Mouse (Mus musculus): Measurements from ENCODE around the gene Pde3b. TPM values are rescaled to one million over a fixed set of nuclear protein-coding genes. Genes with fewer than 3 reads are reported as not detected.

Gene Pde3b
- polyA plus RNA-seq, 1 experiment: 4.1 TPM

GRCm38 (mm10) chr7:114422224-114422623, 7.1 kb downstream of the Pde3b start:
- H3K36me3 ChIP-seq (ENCODE audit: control insufficient read depth, insufficient read depth, low read length): no peaks in the 10 kb centered on the region
- WGBS: 79% methylated on average over 3 of the region's 3 CpGs
- no peak overlapping the region for H3K27ac ChIP-seq (ENCODE audit: insufficient read depth, low read length)
- no peaks in the 10 kb centered on the region; the same call in none of the 2 replicates for H3K4me1 ChIP-seq (ENCODE audit: control insufficient read depth, insufficient read depth, insufficient read length)
- DNase-seq (ENCODE audit: low read depth in 1 of 2, low spot score in 2 of 2): no peak
- no peak for TF ChIP-seq CTCF (IDR thresholded peaks at IDR 0.05; ENCODE audit: extremely low read depth, insufficient read depth, insufficient read length, insufficient replicate concordance)
- TF ChIP-seq POLR2A (IDR thresholded peaks at IDR 0.05; ENCODE audit: low read depth, low read length): no peak
- no peaks in the 10 kb centered on the region for H3K27me3 ChIP-seq (ENCODE audit: control insufficient read depth, insufficient read depth, low read length)
- no peak overlapping the region for H3K4me3 ChIP-seq (ENCODE audit: extremely low read depth, insufficient read depth, insufficient read length)

GRCm38 (mm10) chr7:114429768-114430167, 14.7 kb downstream of the Pde3b start:
- H3K27ac ChIP-seq (ENCODE audit: insufficient read depth, low read length): no peak overlapping the region
- no peaks in the 10 kb centered on the region for H3K36me3 ChIP-seq (ENCODE audit: control insufficient read depth, insufficient read depth, low read length)
- WGBS: 90% methylated on average over 5 of the region's 5 CpGs

GRCm38 (mm10) chr7:114431966-114432365, 16.9 kb downstream of the Pde3b start:
- Histone ChIP-seq H3K27ac (ENCODE audit: insufficient read depth, low read length) (no peak overlapping the region), H3K36me3 (ENCODE audit: control insufficient read depth, insufficient read depth, low read length) (no peaks in the 10 kb centered on the region), H3K4me3 (ENCODE audit: extremely low read depth, insufficient read depth, insufficient read length) (no peak overlapping the region), H3K4me1 (ENCODE audit: control insufficient read depth, insufficient read depth, insufficient read length) (0 out of 2 replicates have a peak, but pooled peaks cover 1% of the 10 kb centered on the region), H3K27me3 (ENCODE audit: control insufficient read depth, insufficient read depth, low read length) (no peaks in the 10 kb centered on the region)
- WGBS: 57% methylated on average over 4 of the region's 4 CpGs
- no peak for DNase-seq (ENCODE audit: low read depth in 1 of 2, low spot score in 2 of 2)
- TF ChIP-seq POLR2A (IDR thresholded peaks at IDR 0.05; ENCODE audit: low read depth, low read length) (no peak), CTCF (IDR thresholded peaks at IDR 0.05; ENCODE audit: extremely low read depth, insufficient read depth, insufficient read length, insufficient replicate concordance) (no peak)

More at GRCm38 (mm10) chr7:114429768-114430167, 14.7 kb downstream of the Pde3b start:
- peaks cover 1% of the 10 kb centered on the region; the same call in 1 of the 2 replicates for H3K4me1 ChIP-seq (ENCODE audit: control insufficient read depth, insufficient read depth, insufficient read length)
- H3K4me3 ChIP-seq (ENCODE audit: extremely low read depth, insufficient read depth, insufficient read length): no peak overlapping the region
- no peak for DNase-seq (ENCODE audit: low read depth in 1 of 2, low spot score in 2 of 2)
- no peaks in the 10 kb centered on the region for H3K27me3 ChIP-seq (ENCODE audit: control insufficient read depth, insufficient read depth, low read length)
- TF ChIP-seq CTCF (IDR thresholded peaks at IDR 0.05; ENCODE audit: extremely low read depth, insufficient read depth, insufficient read length, insufficient replicate concordance) (no peak), POLR2A (IDR thresholded peaks at IDR 0.05; ENCODE audit: low read depth, low read length) (no peak)

- H3K27me3 ChIP-seq (ENCODE audit: control insufficient read depth, insufficient read depth, low read length): no peaks in the 10 kb centered on the region
- no peak overlapping the region for H3K4me3 ChIP-seq (ENCODE audit: extremely low read depth, insufficient read depth, insufficient read length)
- TF ChIP-seq POLR2A (IDR thresholded peaks at IDR 0.05; ENCODE audit: low read depth, low read length) (no peak), CTCF (IDR thresholded peaks at IDR 0.05; ENCODE audit: extremely low read depth, insufficient read depth, insufficient read length, insufficient replicate concordance) (no peak)
- no peaks in the 10 kb centered on the region; the same call in 1 of the 2 replicates for H3K4me1 ChIP-seq (ENCODE audit: control insufficient read depth, insufficient read depth, insufficient read length)
- 0% methylated on average over 1 of the region's 1 CpGs for WGBS
- H3K36me3 ChIP-seq (ENCODE audit: control insufficient read depth, insufficient read depth, low read length): no peaks in the 10 kb centered on the region
- no peak overlapping the region for H3K27ac ChIP-seq (ENCODE audit: insufficient read depth, low read length)
- no peak for DNase-seq (ENCODE audit: low read depth in 1 of 2, low spot score in 2 of 2)
Observed at GRCm38 (mm10) chr7:114439726-114440125, 24.6 kb downstream of the Pde3b start.

GRCm38 (mm10) chr7:114440494-114440893, 25.4 kb downstream of the Pde3b start:
- WGBS: 82% methylated on average over 1 of the region's 1 CpGs
- no peak overlapping the region for H3K4me3 ChIP-seq (ENCODE audit: extremely low read depth, insufficient read depth, insufficient read length)
- H3K36me3 ChIP-seq (ENCODE audit: control insufficient read depth, insufficient read depth, low read length): no peaks in the 10 kb centered on the region
- H3K27ac ChIP-seq (ENCODE audit: insufficient read depth, low read length): no peak overlapping the region
- no peaks in the 10 kb centered on the region for H3K27me3 ChIP-seq (ENCODE audit: control insufficient read depth, insufficient read depth, low read length)
- TF ChIP-seq CTCF (IDR thresholded peaks at IDR 0.05; ENCODE audit: extremely low read depth, insufficient read depth, insufficient read length, insufficient replicate concordance) (no peak), POLR2A (IDR thresholded peaks at IDR 0.05; ENCODE audit: low read depth, low read length) (no peak)
- DNase-seq (ENCODE audit: low read depth in 1 of 2, low spot score in 2 of 2): no peak
- no peaks in the 10 kb centered on the region; the same call in 1 of the 2 replicates for H3K4me1 ChIP-seq (ENCODE audit: control insufficient read depth, insufficient read depth, insufficient read length)

GRCm38 (mm10) chr7:114452876-114453275, 37.8 kb downstream of the Pde3b start:
- peaks cover 4% of the 10 kb centered on the region for H3K4me1 ChIP-seq (ENCODE audit: control insufficient read depth, insufficient read depth, insufficient read length)
- no peaks in the 10 kb centered on the region for H3K36me3 ChIP-seq (ENCODE audit: control insufficient read depth, insufficient read depth, low read length)
- peak overlapping the region; percentile 82 for H3K27ac ChIP-seq (ENCODE audit: insufficient read depth, low read length)
- 34% methylated on average over 3 of the region's 3 CpGs for WGBS
- no peak for DNase-seq (ENCODE audit: low read depth in 1 of 2, low spot score in 2 of 2)
- no peaks in the 10 kb centered on the region for H3K27me3 ChIP-seq (ENCODE audit: control insufficient read depth, insufficient read depth, low read length)
- TF ChIP-seq CTCF (IDR thresholded peaks at IDR 0.05; ENCODE audit: extremely low read depth, insufficient read depth, insufficient read length, insufficient replicate concordance) (no peak), POLR2A (IDR thresholded peaks at IDR 0.05; ENCODE audit: low read depth, low read length) (no peak)
- H3K4me3 ChIP-seq (ENCODE audit: extremely low read depth, insufficient read depth, insufficient read length): peak overlapping the region; percentile 21; the same call in 1 of the 2 replicates

- H3K36me3 ChIP-seq (ENCODE audit: control insufficient read depth, insufficient read depth, low read length): no peaks in the 10 kb centered on the region
- 16% methylated on average over 5 of the region's 5 CpGs for WGBS
- peak in 1 of 2 experiments; percentile 55 for DNase-seq (ENCODE audit: low read depth in 1 of 2, low spot score in 2 of 2)
- no peaks in the 10 kb centered on the region for H3K27me3 ChIP-seq (ENCODE audit: control insufficient read depth, insufficient read depth, low read length)
- peak overlapping the region; percentile 21; the same call in 1 of the 2 replicates for H3K4me3 ChIP-seq (ENCODE audit: extremely low read depth, insufficient read depth, insufficient read length)
- TF ChIP-seq POLR2A (IDR thresholded peaks at IDR 0.05; ENCODE audit: low read depth, low read length) (no peak), CTCF (IDR thresholded peaks at IDR 0.05; ENCODE audit: extremely low read depth, insufficient read depth, insufficient read length, insufficient replicate concordance) (no peak)
- peaks cover 4% of the 10 kb centered on the region for H3K4me1 ChIP-seq (ENCODE audit: control insufficient read depth, insufficient read depth, insufficient read length)
- peak overlapping the region; percentile 55; the same call in 1 of the 2 replicates for H3K27ac ChIP-seq (ENCODE audit: insufficient read depth, low read length)
Observed at GRCm38 (mm10) chr7:114453300-114453990, 38.4 kb downstream of the Pde3b start.
